Mouse (Mus musculus) mature B cell (primary cell): ENCODE data around the gene Vwa3a.
"Not testable (repeated sequence)": the region's sequence is repeated elsewhere in the genome, so short reads cannot be mapped to it uniquely, and the experiment has no call there.

Source experiments
- in situ Hi-C: fragments of 300-500 bp; cut with MboI; formaldehyde crosslinking; loops from 2 replicates; pipeline ENCODE4 v1.14.3; 2019

Vwa3a gene

DNA sequence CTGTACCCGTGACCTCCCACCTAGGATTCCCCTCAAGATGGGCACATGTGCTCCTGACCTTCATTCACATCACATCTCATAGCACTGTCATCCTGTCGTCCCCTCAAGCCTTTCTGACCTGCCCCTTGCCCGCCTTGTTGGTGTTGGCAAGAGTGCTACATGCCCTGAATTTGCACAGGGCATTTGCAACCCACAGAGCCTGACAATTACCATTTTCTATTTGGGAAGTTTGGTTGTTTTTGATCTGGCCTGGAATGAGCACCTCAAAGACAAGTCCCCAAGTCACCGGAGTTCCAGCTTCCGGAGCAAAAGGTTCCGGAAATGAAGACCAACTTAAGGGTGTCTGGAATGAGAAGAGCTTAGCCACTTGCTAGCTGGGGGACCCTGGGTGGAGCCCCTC, at the start of gene Vwa3a:
Vwa3a (plus strand) TSS at position 301 of the 400 bp plus-strand sequence.
- in situ Hi-C loops = no loop called here

DNA sequence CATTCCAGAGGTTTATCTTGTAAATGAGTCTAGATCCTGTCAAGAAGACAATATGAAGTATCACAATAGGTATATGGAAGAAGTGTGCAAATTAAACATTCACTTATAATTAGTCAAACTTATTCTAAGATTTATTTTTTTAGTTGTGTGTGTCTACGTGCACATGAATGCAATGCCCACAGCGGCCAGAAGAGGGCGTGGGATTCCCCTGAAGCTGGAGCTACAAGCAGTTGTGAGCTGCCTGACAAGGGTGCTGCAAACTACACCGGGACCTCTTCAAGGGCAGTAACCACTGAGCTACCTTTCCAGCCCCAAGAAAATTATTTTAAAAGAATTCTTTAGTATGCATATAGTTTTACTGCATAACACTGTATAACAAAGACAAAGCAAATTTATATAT, 48.5 kb upstream of the Vwa3a start:
- in situ Hi-C loops = no loop called here

DNA sequence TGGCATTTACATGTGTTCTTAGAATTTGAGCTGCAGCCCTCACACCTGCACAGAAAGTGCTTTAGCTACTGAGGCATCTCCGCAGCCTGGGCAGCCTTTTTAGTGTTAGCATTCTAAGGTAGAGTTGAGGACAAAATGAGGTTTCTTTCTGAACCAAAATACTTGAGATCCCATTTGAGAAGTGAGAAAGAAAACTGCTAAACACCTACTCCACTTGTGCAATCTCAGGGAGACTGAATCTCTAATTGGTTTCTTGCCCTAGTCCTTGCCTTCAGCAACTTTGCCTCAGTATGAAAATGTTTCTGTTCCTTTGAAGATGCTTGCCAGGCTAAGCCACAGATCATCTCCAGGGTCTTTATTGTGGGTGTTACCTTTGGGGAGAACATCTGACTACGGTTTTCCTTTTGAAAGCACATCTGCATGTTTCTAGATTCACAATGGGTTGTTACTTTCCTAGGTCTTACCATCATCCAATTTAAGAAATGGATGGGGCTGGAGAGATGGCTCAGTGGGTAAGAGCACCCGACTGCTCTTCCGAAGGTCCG, 45.2 kb upstream of the Vwa3a start:
- in situ Hi-C loops = no loop called here

DNA sequence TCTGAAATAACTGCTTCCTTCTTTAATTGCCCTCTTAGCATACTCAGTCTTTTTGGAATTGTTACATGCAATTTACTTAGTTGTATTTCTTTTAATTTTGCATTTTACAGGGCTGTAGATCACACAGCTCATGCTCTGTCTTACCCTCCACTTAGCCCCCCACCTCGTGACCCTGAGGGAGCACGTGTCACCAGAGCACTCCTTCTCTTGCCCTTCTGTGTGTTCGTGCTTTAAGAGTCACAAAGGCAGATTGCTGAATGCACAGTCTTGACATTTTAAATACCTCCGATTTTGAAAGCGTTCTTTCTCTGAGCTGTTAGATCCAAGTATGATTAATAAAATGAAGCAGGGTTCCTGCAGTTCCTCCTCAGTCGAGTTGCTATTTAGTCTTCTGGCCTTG, 43.9 kb upstream of the Vwa3a start:
- in situ Hi-C loops = no loop called here

DNA sequence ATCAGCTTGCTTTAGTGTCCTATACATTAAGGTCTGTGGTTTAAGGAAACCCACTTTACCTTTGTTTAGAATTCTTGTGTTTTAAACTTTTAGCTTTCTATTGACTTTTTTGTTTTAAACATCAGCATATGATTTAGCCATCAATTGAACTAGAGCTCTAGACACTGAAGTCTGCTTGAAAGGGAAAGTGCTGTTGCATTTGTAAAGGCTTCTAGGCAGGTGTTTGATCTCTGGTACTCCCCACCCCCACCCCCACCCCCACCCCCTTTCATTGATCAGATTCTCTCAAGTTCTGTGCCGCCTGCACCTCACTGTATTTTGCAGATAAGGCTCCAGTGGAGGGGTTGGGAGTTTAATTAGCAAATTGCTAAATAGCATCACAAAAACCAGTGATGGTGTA, 43.5 kb upstream of the Vwa3a start:
- in situ Hi-C loops = no loop called here

DNA sequence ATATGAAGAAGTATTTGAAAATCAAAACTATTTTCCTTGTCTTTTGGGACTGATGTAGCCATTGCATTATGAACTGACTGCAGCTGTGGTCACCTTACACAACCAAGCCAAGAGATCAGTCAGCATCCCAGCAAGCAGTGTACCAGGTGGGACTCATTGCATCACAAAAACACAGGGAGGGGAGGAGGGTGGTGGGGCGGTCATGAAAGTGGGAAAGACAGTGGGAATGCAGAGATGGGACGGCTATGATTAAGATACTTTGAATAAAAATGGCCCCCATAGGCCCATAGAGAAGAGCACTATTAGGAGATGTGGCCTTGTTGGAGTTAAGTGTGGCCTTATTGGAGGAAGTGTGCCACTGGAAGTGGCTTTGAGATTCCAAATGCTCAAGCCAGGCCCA, 42.8 kb upstream of the Vwa3a start:
- in situ Hi-C loops = no loop called here

DNA sequence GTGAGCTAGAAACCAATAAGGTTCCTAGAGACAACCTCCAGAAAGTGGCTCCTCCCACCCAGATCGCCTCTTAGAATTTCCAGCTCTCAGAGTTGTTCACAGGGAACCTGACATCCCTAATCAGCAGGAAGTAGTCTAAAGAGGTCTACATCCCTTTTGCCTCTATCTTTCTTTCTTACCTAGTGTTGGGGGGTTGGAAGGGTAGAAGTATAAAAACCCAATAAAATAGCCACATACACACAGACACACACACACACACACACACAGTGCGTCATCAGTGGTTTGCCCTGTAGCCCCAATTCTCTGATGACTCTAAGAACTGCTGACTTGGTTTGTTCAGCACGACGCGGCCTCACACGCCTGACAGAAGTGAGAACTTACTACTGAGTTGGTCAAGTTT, 39.5 kb upstream of the Vwa3a start:
- in situ Hi-C loops = no loop called here

DNA sequence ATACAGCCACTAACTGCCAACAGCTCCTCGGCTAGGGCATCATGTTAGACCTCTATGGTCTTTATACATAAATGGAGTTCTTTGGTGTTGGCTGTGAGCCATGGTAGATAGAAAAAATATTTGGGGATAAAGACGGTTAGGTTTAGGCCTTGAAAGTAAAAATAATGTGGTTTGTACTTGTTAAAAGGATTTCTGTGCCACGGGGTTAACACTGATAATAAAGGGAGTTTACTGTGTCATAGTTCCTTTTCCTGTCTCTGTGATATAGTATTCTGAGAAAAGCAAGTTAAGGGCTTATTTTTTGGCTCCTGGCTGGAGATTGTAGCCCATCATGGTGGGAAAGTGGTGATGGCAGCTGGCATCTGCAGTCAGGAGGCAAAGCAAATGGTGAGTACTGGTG, 35.2 kb upstream of the Vwa3a start:
- in situ Hi-C loops = no loop called here

DNA sequence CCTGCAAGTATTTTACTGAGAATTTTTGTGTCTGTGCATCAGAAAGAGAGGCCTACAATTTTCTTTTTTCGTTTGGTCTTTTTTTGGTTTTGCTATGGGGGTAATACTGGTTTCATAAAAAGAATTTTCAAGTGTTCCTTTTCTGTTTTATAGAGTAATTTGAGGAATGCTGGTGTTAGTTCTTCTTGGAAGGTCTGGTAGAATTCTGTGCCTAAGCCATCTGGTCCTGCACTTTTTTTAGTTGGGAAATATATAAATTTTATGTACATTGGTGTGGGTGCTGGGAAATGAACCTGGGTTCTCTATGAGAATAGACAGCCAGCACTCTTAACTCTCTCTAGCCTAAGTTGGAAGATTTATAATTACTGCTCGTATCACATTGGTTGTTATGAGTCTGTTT, 27.0 kb upstream of the Vwa3a start:
- in situ Hi-C loops = no loop called here

DNA sequence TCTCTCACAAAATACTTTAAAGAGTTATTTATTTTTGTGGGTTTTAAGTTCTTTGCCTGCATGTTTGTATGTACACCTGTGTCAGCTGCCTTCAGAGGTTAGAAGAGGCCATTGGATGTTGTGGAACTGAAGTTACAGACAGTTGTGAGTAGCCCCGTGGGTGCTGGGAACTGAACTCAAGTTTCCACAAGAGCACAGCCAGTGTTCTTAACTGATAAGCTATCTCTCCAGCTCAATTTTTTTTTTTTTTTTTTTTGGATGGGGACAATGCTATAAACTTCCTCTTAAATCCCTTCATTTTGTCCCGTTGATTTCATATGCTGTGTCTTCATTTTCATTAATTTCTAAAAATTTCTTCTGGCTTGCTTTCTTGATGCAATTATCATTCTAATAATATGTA, 25.9 kb upstream of the Vwa3a start:
- in situ Hi-C loops = no loop called here

DNA sequence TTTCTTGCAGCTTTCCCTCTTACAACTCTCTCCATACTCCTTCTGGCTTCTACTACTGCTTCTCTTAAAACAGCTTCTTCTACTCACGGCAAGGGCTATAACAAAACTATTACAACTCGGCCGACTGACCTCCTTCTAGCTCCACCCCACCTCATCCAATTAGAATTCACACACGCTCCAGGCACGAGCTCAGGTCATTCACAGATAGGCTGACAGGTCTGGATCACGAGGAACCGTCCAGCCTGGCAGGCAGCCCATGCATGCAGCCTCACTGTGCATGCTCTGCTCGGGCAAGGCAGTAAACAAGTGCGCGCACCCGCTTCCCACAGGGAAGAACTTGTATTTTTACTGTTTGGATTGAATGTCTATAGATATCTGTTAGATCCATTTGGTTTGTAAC, 25.2 kb upstream of the Vwa3a start:
- in situ Hi-C loops = not testable (repeated sequence)

DNA sequence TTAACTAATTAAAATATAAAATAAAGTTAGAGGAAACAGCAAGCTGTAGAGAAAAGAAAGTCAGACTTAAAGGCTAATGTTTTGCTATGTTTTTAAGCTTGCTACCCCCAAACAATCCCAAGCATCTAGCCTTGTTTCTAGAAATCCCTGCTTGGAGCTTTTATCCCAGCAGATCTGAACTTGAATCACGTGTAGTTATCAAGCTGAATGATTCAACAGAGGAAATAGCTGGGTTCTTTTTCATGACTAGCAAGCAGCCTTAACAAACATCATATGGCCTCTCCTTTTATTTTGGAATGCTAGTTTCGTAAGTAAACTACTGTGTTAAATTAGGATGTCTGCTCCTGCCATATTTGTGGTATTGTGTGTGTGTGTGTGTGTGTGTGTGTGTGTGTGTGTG, 21.9 kb upstream of the Vwa3a start:
- in situ Hi-C loops = no loop called here

DNA sequence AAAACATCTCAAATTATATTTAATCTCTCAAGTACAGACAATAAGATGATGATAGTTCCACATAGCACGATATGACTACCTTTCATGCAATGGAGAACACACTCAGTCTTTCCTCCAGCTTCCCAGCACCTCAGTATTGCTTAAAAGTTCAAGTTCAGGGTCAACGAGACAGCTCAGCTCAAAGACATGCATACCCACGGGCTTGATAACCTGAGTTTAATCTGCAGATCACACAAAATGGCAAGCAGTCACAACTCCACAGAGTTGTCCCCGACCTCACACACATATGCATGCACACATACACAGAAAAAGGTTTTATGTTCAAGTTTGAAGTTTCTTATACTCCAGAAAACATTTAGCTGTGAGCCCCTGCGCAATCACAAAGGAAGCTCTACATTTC, 18.1 kb upstream of the Vwa3a start:
- in situ Hi-C loops = no loop called here

DNA sequence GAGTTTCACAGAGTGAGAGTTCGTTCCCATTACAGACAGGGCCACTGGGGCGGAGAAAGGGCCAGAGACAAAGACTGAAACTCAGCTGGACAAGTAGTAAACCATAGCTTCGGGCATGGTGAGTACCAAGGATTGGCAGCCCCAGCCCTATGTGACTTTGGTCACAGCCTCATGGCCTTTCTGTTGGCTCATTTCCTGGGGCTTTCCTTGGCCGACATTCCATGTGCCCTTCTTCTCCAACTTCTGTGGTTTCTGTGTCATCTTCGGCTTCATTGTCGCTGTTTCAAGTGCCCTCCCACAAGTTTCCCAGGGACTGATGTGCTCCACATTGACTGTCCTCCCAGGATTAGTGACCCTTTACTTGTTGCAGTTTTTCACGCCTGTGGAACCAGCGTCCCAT, 17.7 kb upstream of the Vwa3a start:
- in situ Hi-C loops = no loop called here

DNA sequence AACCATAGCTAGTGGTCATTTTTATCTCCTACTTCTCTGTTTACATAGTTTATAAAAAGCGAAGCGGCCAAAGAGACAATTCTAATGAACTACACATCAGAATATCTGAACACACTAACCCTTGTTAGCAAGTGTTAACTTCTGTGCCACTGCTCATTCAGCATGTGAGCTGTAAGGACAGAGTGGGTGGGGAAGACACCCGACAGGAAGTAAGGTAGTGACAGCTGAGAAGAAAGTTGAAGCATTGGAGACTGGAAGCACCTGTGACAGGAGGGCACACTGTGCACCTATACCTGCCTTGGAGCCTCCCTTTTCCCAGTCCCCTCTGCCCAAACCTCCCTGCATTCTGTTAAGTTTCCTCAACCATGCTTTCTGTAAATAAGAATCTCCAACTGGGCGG, 17.1 kb upstream of the Vwa3a start:
- in situ Hi-C loops = no loop called here

DNA sequence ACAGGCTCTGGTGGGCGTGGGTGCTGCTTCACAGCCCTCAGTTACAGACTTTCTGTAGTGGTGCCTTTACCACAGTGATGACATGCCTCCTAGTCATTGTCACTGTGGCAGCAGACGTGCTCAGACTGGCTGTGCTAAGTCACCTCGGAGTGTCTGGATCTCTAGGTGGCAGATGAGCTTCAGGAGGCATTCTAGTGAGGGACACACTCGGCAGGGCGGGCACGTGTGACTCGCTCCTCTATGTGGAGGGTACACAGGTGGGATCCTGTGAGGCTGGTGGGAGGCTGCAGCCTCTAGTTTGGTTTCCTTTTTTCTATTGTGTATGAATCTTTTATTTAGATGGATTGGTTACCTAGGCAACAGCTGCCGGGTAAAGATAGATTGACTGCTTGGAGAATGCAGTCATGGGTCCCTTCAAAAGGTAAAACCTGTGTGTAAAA, 16.3 kb upstream of the Vwa3a start:
- in situ Hi-C loops = no loop called here

DNA sequence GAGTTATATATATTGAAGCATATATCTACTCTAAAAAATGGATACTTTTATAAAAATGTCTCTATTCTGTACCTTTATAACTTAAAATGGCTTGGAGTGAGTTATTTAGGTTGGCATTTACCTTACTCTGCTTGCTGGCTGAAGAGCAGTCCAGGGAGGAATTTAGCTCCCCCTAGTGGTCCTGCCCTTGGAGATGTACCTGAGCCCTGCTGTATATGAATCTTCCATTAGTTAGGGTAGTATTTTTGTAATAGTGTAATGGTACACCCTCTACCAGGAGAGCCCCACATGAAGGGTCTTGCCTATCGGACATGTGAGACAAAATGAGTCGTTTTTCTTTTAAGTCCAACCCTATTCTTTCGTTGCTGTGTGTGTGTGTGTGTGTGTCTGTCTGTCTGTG, 11.5 kb upstream of the Vwa3a start:
- in situ Hi-C loops = no loop called here

DNA sequence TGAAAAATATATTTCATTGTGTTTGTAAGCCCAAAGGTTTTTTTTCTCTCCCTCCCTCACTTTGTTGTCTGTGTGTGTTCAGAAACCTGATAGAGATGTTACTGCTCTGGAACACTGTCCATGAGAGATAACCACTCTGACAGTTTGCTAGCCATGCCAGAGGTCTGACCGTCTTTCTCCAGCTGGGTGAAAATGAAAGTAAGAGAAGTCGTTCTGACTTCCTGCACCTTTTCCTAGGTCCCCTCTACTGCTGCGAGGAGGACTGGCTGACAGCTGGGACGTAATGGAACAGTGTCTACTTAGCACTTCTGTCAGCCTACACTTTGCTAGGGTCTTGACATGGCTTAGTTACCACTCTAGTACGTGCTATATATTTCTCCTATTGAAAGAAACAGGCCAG, 9.5 kb upstream of the Vwa3a start:
- in situ Hi-C loops = no loop called here

DNA sequence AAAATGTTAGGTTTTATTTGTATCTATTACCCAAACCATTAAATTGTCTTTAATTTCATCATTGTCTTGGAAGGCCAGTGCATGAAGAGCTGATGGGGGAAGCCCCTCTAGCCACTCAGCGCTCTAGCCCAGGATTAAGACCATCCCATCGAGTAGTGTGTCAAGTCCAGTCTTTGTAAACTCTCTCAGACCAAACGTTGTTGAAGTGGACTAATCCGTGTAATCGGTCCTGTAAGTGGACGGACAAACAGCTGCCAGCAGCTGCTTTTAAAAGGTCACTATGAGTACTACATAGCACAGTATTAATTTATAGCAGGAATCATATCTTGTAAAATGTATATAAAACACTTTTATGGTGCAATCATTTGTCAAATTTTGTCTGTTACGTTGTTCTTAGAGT, 6.2 kb upstream of the Vwa3a start:
- in situ Hi-C loops = no loop called here

DNA sequence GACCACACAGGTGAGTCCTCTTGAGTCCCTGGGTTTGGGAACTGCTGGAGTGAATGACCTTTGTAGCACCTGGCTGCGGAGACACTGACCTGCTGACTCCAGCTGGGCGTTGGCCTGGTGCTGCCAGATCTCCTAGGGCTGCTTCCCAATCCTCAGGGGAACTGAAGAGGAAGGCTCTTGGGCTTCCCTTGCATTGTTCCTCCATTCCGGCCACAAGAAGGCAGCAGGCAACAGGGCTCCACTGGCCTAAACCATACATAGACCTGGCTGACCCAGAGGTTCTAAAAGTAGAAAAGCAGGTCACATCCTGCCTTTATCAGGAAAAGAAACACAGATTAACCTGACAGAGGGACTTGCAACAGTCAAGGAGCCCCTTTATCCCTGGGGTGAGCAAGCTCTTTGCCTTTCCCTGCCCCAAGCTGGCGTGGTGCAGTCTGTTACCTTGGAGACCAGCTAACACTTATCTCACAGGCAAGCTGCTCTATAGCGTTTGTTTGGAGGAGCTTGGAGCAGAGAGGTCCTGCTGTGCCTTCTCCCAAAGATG, 512 bp downstream of the Vwa3a start:
- in situ Hi-C loops = no loop called here

DNA sequence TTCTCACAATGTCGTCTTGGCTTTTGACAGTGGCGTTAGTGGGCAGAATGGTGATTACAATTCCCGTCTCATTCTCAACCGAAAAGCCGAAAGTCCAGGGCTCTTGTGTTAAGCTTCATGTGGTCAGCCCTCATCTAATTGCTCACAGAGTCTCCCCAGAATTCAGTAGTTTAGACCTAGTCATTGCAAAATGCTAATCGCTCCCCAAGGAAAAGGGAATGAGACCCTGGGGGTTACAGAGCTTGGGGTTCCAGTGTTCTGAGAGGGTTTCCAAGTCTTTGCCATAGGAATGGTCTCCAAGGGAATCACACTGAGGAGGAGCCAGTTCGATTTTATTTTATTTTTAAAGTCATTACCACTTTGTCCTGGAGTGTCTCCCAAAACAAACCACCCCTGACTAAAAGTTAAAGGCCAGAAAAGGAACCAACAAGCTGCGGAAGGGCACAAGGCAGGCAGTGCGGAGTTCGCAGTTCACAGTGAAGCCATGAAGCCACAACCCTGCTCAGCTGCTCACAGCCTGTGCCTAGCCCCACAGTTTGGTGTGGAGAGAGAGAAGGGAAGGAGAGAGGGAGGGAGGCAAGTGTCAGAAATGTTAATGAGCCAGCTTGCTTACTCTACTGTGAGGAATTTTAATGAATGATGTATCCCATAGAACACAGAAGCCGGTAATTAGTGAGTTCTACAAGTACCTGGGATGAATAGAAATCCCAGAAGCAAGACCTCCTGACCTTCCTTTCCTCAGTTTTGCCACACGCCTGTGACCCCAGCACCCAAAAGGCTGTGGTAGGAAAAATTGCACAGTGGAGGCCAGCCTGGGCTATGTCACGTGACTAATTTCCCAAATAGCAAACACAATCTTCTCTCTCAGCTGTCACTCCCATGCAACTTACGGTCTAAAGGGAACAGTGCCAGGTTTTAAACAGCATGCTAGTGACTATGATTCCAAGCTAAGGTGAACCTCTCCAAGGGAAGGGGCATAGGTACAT, 4.5 kb downstream of the Vwa3a start:
- in situ Hi-C loops = no loop called here

DNA sequence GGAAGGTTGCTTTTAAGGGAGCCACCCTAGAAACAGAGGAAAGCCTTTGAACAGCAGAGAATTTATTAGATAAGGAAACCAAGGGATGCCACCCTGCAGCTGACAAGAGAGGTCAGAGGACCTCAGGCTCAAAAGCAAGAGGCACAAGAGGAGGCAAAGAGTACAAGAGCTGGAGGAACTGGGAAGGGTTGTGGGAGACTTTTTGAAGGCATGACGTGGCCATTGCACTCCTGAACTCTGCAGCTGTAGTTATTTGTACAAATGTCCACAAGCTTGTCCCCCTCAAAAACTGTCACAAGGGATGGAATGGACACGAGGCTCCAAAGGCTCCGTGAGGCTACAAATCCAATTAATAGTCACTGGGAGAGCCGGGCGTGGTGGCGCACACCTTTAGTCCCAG, 5.5 kb downstream of the Vwa3a start:
- in situ Hi-C loops = no loop called here

DNA sequence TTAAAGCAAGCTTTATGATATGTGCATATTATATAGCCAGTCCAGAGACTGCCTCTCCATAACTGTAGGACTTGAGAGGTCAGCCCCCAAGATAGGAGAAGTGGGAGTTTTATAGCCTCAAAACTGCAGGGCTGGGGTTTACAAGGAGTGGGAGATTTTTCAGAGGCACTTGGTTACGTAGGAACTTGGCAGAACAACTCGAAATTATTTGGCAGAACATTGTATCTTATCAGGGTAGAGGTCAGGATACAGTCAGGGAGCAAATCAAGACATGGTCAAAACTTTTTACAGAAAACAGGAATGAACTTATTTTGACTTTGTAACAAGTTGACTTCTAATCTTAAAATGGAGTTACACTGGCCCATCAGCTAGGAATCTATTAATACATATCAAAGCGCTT, 6.9 kb downstream of the Vwa3a start:
- in situ Hi-C loops = no loop called here
